Comparison of ENCODE assay signal across 8 mouse cellular contexts in the genomic region with DNA sequence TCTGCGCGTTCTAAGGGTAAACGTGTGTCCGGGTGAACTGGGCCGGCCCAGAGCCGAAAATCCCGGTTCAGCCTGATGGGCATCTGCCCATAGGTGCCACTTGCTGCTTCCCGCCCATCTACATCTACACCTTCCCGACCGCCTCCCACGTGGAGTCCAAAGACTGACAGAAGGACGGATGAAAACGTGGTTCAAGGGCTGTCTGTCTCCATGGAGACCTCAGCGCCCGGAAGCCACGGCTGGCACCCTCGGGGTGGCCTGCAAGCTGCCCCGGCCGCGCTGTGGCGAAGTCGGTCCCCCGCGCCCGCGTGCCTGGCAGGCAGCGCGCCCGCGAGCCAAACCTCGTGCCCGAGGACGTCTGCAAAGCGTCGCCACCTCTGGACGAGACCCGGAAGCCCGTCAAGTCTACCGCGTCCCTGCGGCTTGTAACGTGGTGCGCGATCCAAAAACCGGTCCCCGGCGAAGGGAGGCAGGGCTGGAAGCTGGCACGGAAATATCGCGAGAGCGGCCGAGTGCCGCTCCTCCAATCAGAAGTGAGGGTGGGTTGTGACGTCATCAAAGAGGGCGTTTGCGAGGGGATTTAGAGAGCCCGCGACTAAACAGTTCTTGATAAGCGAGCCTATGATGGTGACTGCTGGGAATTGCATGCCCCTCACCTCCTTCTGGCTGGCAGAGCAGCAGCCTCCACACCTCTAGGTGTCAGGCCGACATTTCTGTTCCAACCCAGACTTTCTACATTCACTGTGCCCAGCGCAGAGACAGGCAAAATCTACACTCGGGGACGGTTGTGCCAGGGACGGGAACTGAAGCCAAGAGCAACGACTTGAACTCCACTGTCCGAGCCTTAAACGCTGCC. TPM values are rescaled to one million over a fixed set of nuclear protein-coding genes. Genes with fewer than 3 reads are reported as not detected.
DNase-seq lines count a peak whose midpoint lies in the region; ATAC-seq and TF ChIP-seq lines count a peak whose summit lies in the region.

A gene (minus strand): TSS at position 453 of the 856 bp plus-strand sequence.

- WGBS in heart, embryonic 11.5 days (ENCODE audit: insufficient replicate concordance): under 1% methylated on average over 67 of the region's 67 CpGs
- WGBS in kidney, embryonic 16.5 days: under 1% methylated on average over 67 of the region's 67 CpGs
- under 1% methylated on average over 67 of the region's 67 CpGs for WGBS in liver, adult 2 months

- ATAC-seq in heart, embryonic 11.5 days (replicated peaks; ENCODE audit: insufficient number of reproducible peaks, low FRiP score, low TSS enrichment): peak; percentile 98
- ATAC-seq in kidney, embryonic 16.5 days (ENCODE audit: low FRiP score, low TSS enrichment): peak; percentile 96

- no peaks in the 10 kb centered on the region for H3K36me3 ChIP-seq in C2C12 (ENCODE audit: control insufficient read depth, insufficient read depth)
- peaks cover 10% of the 10 kb centered on the region for H3K36me3 ChIP-seq in erythroblast, embryonic 14.5 days (ENCODE audit: control insufficient read depth)
- no peaks in the 10 kb centered on the region for H3K36me3 ChIP-seq in heart, embryonic 11.5 days (ENCODE audit: control insufficient read depth, insufficient read depth, low read length)
- H3K36me3 ChIP-seq in kidney, embryonic 16.5 days (ENCODE audit: insufficient read depth, low read length): 0 out of 2 replicates have a peak, but pooled peaks cover 2% of the 10 kb centered on the region
- H3K36me3 ChIP-seq in liver, adult 2 months (ENCODE audit: control insufficient read depth, insufficient read depth, low read length): no peaks in the 10 kb centered on the region
- H3K36me3 ChIP-seq in myocyte (ENCODE audit: control insufficient read depth, insufficient read depth): no peaks in the 10 kb centered on the region
- H3K36me3 ChIP-seq in splenic B cell, adult 2 months (ENCODE audit: control insufficient read depth, insufficient read depth, low read length, poor library complexity, severe bottlenecking): no peaks in the 10 kb centered on the region

- peak within 1 kb of the TSS; percentile 99 for H3ac ChIP-seq in C2C12 (ENCODE audit: control insufficient read depth, insufficient read length, low read depth)
- H3ac ChIP-seq in myocyte (ENCODE audit: control insufficient read depth, insufficient read length): peak within 1 kb of the TSS; percentile 47

- H3K9me3 ChIP-seq in erythroblast, embryonic 14.5 days (ENCODE audit: control insufficient read depth, low read length): peaks cover 3% of the 10 kb centered on the region; the same call in 1 of the 2 replicates
- no peaks in the 10 kb centered on the region for H3K9me3 ChIP-seq in heart, embryonic 11.5 days (replicated peaks; ENCODE audit: control insufficient read depth, low read length)
- no peaks in the 10 kb centered on the region for H3K9me3 ChIP-seq in kidney, embryonic 16.5 days (ENCODE audit: low read length)

- peak within 1 kb of the TSS; percentile 93 for H3K9ac ChIP-seq in heart, embryonic 11.5 days (ENCODE audit: low read depth, low read length)
- H3K9ac ChIP-seq in kidney, embryonic 16.5 days (replicated peaks; ENCODE audit: low read length): peak within 1 kb of the TSS; percentile 85
- H3K9ac ChIP-seq in liver, adult 2 months (ENCODE audit: low read depth, low read length): peak within 1 kb of the TSS; percentile 83

- H3K27me3 ChIP-seq in C2C12 (ENCODE audit: control insufficient read depth, insufficient read depth, insufficient read length) (no peaks in the 10 kb centered on the region), myocyte (ENCODE audit: control insufficient read depth, insufficient read depth, insufficient read length) (no peaks in the 10 kb centered on the region)
- H3K27me3 ChIP-seq in erythroblast, embryonic 14.5 days (ENCODE audit: control insufficient read depth): no peaks in the 10 kb centered on the region
- no peaks in the 10 kb centered on the region for H3K27me3 ChIP-seq in heart, embryonic 11.5 days (ENCODE audit: control insufficient read depth, insufficient read depth, low read length)
- H3K27me3 ChIP-seq in kidney, embryonic 16.5 days (ENCODE audit: insufficient read depth, low read length): no peaks in the 10 kb centered on the region
- no peaks in the 10 kb centered on the region for H3K27me3 ChIP-seq in liver, adult 2 months (ENCODE audit: control insufficient read depth, insufficient read depth, low read length)
- H3K27me3 ChIP-seq in splenic B cell, adult 2 months (ENCODE audit: control insufficient read depth, insufficient read depth, low read length, poor library complexity, severe bottlenecking): no peaks in the 10 kb centered on the region

- peak within 1 kb of the TSS; percentile 91 for H3K4me2 ChIP-seq in heart, embryonic 11.5 days
- peak within 1 kb of the TSS; percentile 73 for H3K4me2 ChIP-seq in kidney, embryonic 16.5 days (replicated peaks; ENCODE audit: low read depth, low read length)
- peak within 1 kb of the TSS; percentile 97 for H3K4me2 ChIP-seq in myocyte (ENCODE audit: low read depth)

- H3K79me3 ChIP-seq in C2C12 (ENCODE audit: low read depth): peaks cover 11% of the 10 kb centered on the region

- DNase-seq in brain, embryonic 14.5 days (ENCODE audit: low read depth): peak; percentile 99
- peak; percentile 88 for DNase-seq in liver, adult 2 months (ENCODE audit: extremely low read depth, low read depth, low spot score)
- peak; percentile 99 for DNase-seq in splenic B cell, adult 2 months (ENCODE audit: low read depth, low spot score)

- H3K4me3 ChIP-seq in C2C12 (ENCODE audit: insufficient read depth, poor library complexity, severe bottlenecking): peak within 1 kb of the TSS; percentile 76
- peak within 1 kb of the TSS; percentile 84 for H3K4me3 ChIP-seq in erythroblast, embryonic 14.5 days (replicated peaks)
- H3K4me3 ChIP-seq in heart, embryonic 11.5 days (ENCODE audit: low read depth, low read length): peak within 1 kb of the TSS; percentile 93
- H3K4me3 ChIP-seq in kidney, embryonic 16.5 days (ENCODE audit: low read length): peak within 1 kb of the TSS; percentile 70
- H3K4me3 ChIP-seq in liver, adult 2 months (ENCODE audit: insufficient read depth, low read depth, low read length): peak within 1 kb of the TSS; percentile 78
- peak within 1 kb of the TSS; percentile 60 for H3K4me3 ChIP-seq in myocyte

- TF ChIP-seq CTCF in C2C12 (IDR thresholded peaks at IDR 0.05; ENCODE audit: control insufficient read depth, insufficient read depth, insufficient read length): no peak
- TF ChIP-seq CTCF in brain, embryonic 14.5 days (IDR thresholded peaks at IDR 0.05; ENCODE audit: borderline replicate concordance, extremely low read depth, insufficient read depth, insufficient read length): 0 out of 2 replicates have a peak, but pooled peaks have one; percentile 9
- no peak for TF ChIP-seq CTCF in liver, adult 2 months (IDR thresholded peaks at IDR 0.05; ENCODE audit: low read depth, low read length)

- peaks cover 22% of the 10 kb centered on the region for H3K79me2 ChIP-seq in C2C12 (ENCODE audit: control insufficient read depth, insufficient read depth)
- H3K79me2 ChIP-seq in liver, adult 2 months (ENCODE audit: control insufficient read depth, insufficient read depth, low read length): no peaks in the 10 kb centered on the region
- peaks cover 9% of the 10 kb centered on the region for H3K79me2 ChIP-seq in myocyte (ENCODE audit: control insufficient read depth, insufficient read depth)

- TF ChIP-seq POLR2A in brain, embryonic 14.5 days (IDR thresholded peaks at IDR 0.05; ENCODE audit: borderline replicate concordance, extremely low read depth, insufficient read depth, insufficient read length, poor library complexity, severe bottlenecking): 0 out of 2 replicates have a peak, but pooled peaks have one; percentile 27
- 0 out of 2 replicates have a peak, but pooled peaks have one; percentile 31 for TF ChIP-seq POLR2A in liver, adult 2 months (IDR thresholded peaks at IDR 0.05; ENCODE audit: extremely low read depth, insufficient read depth, low read length)
- TF ChIP-seq POLR2A in myocyte (IDR thresholded peaks at IDR 0.05; ENCODE audit: insufficient read length, low read depth): peak; percentile 84

- H3K4me1 ChIP-seq in erythroblast, embryonic 14.5 days (ENCODE audit: control insufficient read depth): peaks cover 22% of the 10 kb centered on the region
- peaks cover 7% of the 10 kb centered on the region for H3K4me1 ChIP-seq in heart, embryonic 11.5 days (ENCODE audit: control insufficient read depth, insufficient read depth, low read length)
- H3K4me1 ChIP-seq in kidney, embryonic 16.5 days (ENCODE audit: insufficient read depth, low read length): peaks cover 13% of the 10 kb centered on the region
- peaks cover 1% of the 10 kb centered on the region; the same call in 1 of the 2 replicates for H3K4me1 ChIP-seq in liver, adult 2 months (ENCODE audit: control insufficient read depth, insufficient read depth, low read length)

- H3K27ac ChIP-seq in heart, embryonic 11.5 days (ENCODE audit: low read depth, low read length): peak within 1 kb of the TSS; percentile 73
- peak within 1 kb of the TSS; percentile 75 for H3K27ac ChIP-seq in kidney, embryonic 16.5 days (ENCODE audit: low read length)
- H3K27ac ChIP-seq in liver, adult 2 months (replicated peaks; ENCODE audit: insufficient read depth, low read depth, low read length): peak within 1 kb of the TSS; percentile 57

TF ChIP-seq in C2C12, 6 proteins besides CTCF, POLR2A, EP300 and RAD21:
- no peak for TF ChIP-seq CEBPB (IDR thresholded peaks at IDR 0.05; ENCODE audit: low read depth)
- no peak for TF ChIP-seq USF1 (IDR thresholded peaks at IDR 0.05; ENCODE audit: low read depth)
- TF ChIP-seq MYOG (IDR thresholded peaks at IDR 0.05; ENCODE audit: control insufficient read depth, extremely low read depth, insufficient read length): no peak
- TF ChIP-seq MAX (IDR thresholded peaks at IDR 0.05): peak; percentile 94

TF ChIP-seq in myocyte, 11 proteins besides CTCF, POLR2A, EP300 and RAD21:
- TF ChIP-seq POLR2AphosphoS2 (IDR thresholded peaks at IDR 0.05; ENCODE audit: insufficient read length, low read depth) (peak; percentile 75), SRF (IDR thresholded peaks at IDR 0.05; ENCODE audit: control insufficient read depth, insufficient read length, low read depth) (no peak), E2F4 (IDR thresholded peaks at IDR 0.05; ENCODE audit: insufficient read depth) (peak; percentile 66), MYOG (IDR thresholded peaks at IDR 0.05; ENCODE audit: control insufficient read depth in 1 of 3, insufficient read depth in 1 of 3, insufficient read length in 2 of 3, low read depth in 2 of 3) (peak in 1 of 3 experiments; percentile 26), CEBPB (IDR thresholded peaks at IDR 0.05; ENCODE audit: insufficient read depth, poor library complexity, severe bottlenecking) (no peak)
TF ChIP-seq in myocyte: peak in this region for 3.

RNA-seq across cellular contexts. Expression of the gene that starts here (rescaled TPM):
- 7.3 TPM for polyA plus RNA-seq in C2C12 (2012; fragmentation: generic; extraction: Trizol)
- 6.5 and 10.2 TPM in 2 replicates for polyA plus RNA-seq in brain, embryonic 14.5 days (2012; rRNA removed)
- 0.08 TPM in 2 replicates for polyA plus RNA-seq in erythroblast, embryonic 14.5 days (2012)
- polyA plus RNA-seq in heart, embryonic 11.5 days (2014; fragmentation: Nextera tagmentation; extraction: Ambion mirVana): 7.9 and 8.9 TPM in 2 replicates
- polyA plus RNA-seq in kidney, embryonic 16.5 days (2015; fragmentation: Nextera tagmentation; extraction: Ambion mirVana): 9.2 and 10.6 TPM in 2 replicates
- 6.1 and 7.4 TPM in 2 replicates for total RNA-seq in liver, adult 2 months (2014; rRNA removed)
- 1.8 and 2.8 TPM in 2 replicates for polyA plus RNA-seq in liver, adult 2 months (2012; rRNA removed)
- polyA plus RNA-seq in myocyte (2012; fragmentation: generic; extraction: Trizol): 5.5 TPM

Comparison
In these comparisons a context has a peak if more than half of its experiments do, and no peak if none do; other contexts are left out.
1. Peak in every context shown above with its lines: DNase-seq, ATAC-seq, H3K4me3 ChIP-seq and H3K27ac ChIP-seq.
2. POLR2A ChIP-seq: peak in every context shown above with its lines; median percentile 84 in myocyte; 31 in liver, adult 2 months; 27 in brain, embryonic 14.5 days.